Mouse (Mus musculus) limb, embryonic 11.5 days (tissue): ENCODE data around the gene Ptpn7. TPM values are rescaled to one million over a fixed set of nuclear protein-coding genes. Genes with fewer than 3 reads are reported as not detected.
A peak's percentile ranks its signal among the peaks of the same experiment; 100 is the strongest.

ENCODE experiments used
- ATAC-seq: fragments of 200-750 bp; cut with Nextera tagmentation; 2 replicates; pipeline ENCODE4 v1.8.0; 2017; ENCODE audit warnings: low read depth; ENCODE audit not compliant: insufficient number of reproducible peaks, low FRiP score, low TSS enrichment
- DNase-seq: peaks from one replicate; pipeline ENCODE4 v3.0.0-alpha.2; 2015; ENCODE audit warnings: low spot score
- H3K27ac ChIP-seq: fragments of 300-500 bp; sonication (generic); replicated peaks from 2 replicates; pipeline ENCODE4 v1.5.1; 2014; ENCODE audit warnings: low read depth, mild to moderate bottlenecking, low read length
- H3K27me3 ChIP-seq: fragments of 300-500 bp; sonication (generic); 2 replicates; pipeline ENCODE4 v1.6.1; 2014; ENCODE audit warnings: mild to moderate bottlenecking, low read length, mixed read lengths; ENCODE audit not compliant: control insufficient read depth, insufficient read depth
- H3K36me3 ChIP-seq: fragments of 300-500 bp; sonication (generic); 2 replicates; pipeline ENCODE4 v1.6.1; 2014; ENCODE audit warnings: mild to moderate bottlenecking, low read length, moderate library complexity, mixed read lengths; ENCODE audit not compliant: control insufficient read depth, insufficient read depth
- H3K4me1 ChIP-seq: fragments of 300-500 bp; sonication (generic); 2 replicates; pipeline ENCODE4 v1.6.1; 2014; ENCODE audit warnings: low read length, mixed read lengths; ENCODE audit not compliant: control insufficient read depth, insufficient read depth
- H3K4me2 ChIP-seq: fragments of 300-500 bp; sonication (generic); 2 replicates; pipeline ENCODE4 v1.6.1; 2014; ENCODE audit warnings: low read depth, mild to moderate bottlenecking, moderate library complexity; ENCODE audit not compliant: severe bottlenecking
- H3K4me3 ChIP-seq: fragments of 300-500 bp; sonication (generic); 2 replicates; pipeline ENCODE4 v1.5.1; 2014; ENCODE audit warnings: low read depth, low read length
- H3K9ac ChIP-seq: fragments of 300-500 bp; sonication (generic); 2 replicates; pipeline ENCODE4 v1.6.1; 2014; ENCODE audit warnings: mild to moderate bottlenecking, low read length
- H3K9me3 ChIP-seq: fragments of 300-500 bp; sonication (generic); 2 replicates; pipeline ENCODE4 v1.6.1; 2016; ENCODE audit warnings: low read length; ENCODE audit not compliant: control insufficient read depth
- WGBS: fragments of 180-500 bp; shearing (Covaris S2); extraction: QIAGEN DNeasy Blood & Tissue Kit; methylation state at CpG from one replicate; pipeline ENCODE4 v1.1.7; 2014; 5-methylcytosine and 5-hydroxymethylcytosine counted together
- polyA plus RNA-seq: library from polyadenylated mRNA; unstranded; fragments of >200 nt; fragmentation: Nextera tagmentation; extraction: Ambion mirVana; gene quantifications from 2 replicates; pipeline ENCODE4 v1.2.1, GENCODE M21; 2014

The Ptpn7 gene
- 1.3 TPM in 2 replicates for polyA plus RNA-seq

DNA sequence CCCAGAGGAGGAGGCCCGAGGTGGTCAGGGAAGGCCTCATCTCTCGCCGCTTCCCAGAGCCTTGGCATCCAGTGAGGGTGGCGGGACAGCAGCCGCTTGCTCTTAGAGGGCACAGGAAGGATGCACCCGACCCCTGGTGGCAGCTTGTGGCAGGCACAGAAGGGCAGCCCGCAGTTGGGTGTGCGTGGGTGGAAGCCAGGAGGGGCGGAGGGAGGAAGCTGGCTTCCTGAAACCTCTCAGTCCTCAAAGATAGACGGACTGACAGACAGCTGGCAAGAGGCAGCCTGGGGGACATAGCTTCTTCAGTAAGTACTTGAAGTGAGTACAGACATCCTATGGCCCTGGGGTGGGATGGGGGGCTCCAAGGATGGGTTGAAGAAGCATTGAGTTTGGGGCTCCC is at the start of gene Ptpn7:
Gene Ptpn7 (plus strand): TSS at position 228 of the 400 bp plus-strand sequence.
- no peaks in the 10 kb centered on the region for H3K36me3 ChIP-seq
- ATAC-seq (no peak), DNase-seq (no peak)
- H3K9me3 ChIP-seq: no peaks in the 10 kb centered on the region
- no peak within 1 kb of the TSS; the same call in 1 of the 2 replicates for H3K9ac ChIP-seq
- H3K4me3 ChIP-seq: no peak within 1 kb of the TSS
- WGBS: 34% methylated on average over 10 of the region's 10 CpGs
- H3K4me1 ChIP-seq: peaks cover 5% of the 10 kb centered on the region
- no peak within 1 kb of the TSS for H3K27ac ChIP-seq
- H3K27me3 ChIP-seq: 0 out of 2 replicates have a peak, but pooled peaks cover 3% of the 10 kb centered on the region
- no peak within 1 kb of the TSS for H3K4me2 ChIP-seq

DNA sequence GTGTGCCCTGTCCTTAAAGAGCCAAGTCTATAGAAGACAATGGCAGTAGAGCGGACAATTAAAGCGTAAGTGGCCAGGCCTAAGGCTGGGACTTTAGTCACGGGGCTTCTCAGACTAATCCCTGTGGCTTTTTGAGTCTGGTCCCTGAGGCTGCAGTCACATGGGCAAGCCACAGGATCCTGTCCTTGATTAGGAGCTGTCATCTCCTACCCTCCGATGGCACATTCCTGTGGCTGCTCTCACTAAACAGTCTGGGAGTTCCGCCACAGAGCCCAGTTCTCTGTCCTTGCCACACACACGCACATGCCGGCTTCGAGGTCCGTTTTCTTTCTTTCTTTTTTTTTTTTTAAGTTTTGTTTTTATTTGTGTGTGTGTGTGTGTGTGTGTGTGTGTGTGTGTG is 49.0 kb upstream of the Ptpn7 start:
- no peak overlapping the region for H3K9ac ChIP-seq
- ATAC-seq: no peak
- no peak overlapping the region for H3K27ac ChIP-seq
- H3K4me3 ChIP-seq: no peak overlapping the region
- H3K4me1 ChIP-seq: peaks cover 2% of the 10 kb centered on the region
- DNase-seq: no peak
- no peaks in the 10 kb centered on the region for H3K36me3 ChIP-seq
- WGBS: 56% methylated on average over 9 of the region's 9 CpGs
- peaks cover 28% of the 10 kb centered on the region for H3K27me3 ChIP-seq
- H3K9me3 ChIP-seq: no peaks in the 10 kb centered on the region
- H3K4me2 ChIP-seq: no peak overlapping the region

DNA sequence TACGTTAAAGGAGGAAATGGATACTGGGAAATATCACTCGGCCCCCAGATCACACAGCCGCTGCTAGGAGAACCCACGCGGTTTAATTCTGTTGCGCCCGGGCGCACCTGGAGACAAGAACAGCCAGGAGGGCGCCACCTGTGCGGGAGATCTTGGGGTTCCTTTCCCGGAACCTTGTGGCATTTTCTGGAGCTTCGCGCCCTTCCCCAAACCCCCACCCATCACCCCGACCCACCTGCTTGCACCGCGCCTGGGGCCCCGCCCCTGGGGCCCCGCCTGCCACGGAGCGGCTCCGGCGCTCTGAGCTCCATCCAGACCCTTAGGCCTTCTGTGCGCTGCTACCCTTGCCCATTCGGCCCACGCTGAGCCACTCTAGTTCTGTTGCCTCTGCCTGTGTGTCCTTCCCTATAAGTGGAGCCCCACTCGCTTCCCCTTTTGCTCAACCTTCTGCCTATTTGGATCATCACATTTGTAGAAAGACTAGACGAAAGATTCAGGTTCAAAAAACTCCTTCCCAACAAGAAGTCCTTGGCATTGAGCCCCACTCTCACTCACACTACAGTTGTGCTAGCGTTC is 47.1 kb upstream of the Ptpn7 start:
- H3K4me3 ChIP-seq: no peak overlapping the region
- H3K4me2 ChIP-seq: peak overlapping the region; percentile 25; the same call in 1 of the 2 replicates
- H3K4me1 ChIP-seq: peaks cover 2% of the 10 kb centered on the region
- DNase-seq (no peak), ATAC-seq (no peak)
- no peaks in the 10 kb centered on the region for H3K36me3 ChIP-seq
- no peak overlapping the region for H3K9ac ChIP-seq
- WGBS: 9% methylated on average over 25 of the region's 28 CpGs
- H3K27ac ChIP-seq: no peak overlapping the region
- no peaks in the 10 kb centered on the region for H3K9me3 ChIP-seq
- H3K27me3 ChIP-seq: peaks cover 28% of the 10 kb centered on the region

DNA sequence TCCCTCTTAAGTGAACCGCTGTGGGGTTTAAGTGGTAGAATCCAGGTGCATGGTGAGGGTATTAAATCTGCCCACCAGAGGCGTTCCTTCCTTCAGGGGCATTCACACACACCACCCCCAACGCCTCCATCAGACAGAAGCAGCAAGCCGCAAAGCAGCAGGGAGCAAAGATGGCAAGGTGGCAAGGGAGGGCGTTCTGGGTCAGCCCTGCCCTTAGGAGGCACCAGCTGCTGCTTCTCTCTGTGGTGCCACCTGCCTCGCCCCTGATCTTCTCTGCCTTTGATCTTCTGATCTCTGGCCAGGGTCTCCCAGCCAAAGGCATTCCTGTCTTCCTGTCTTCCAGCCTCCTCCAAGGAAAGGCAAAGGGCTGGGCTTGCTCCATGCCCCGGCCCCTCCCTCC is 46.5 kb upstream of the Ptpn7 start:
- no peak overlapping the region for H3K4me3 ChIP-seq
- H3K9ac ChIP-seq: no peak overlapping the region
- no peaks in the 10 kb centered on the region for H3K9me3 ChIP-seq
- H3K36me3 ChIP-seq: no peaks in the 10 kb centered on the region
- H3K4me1 ChIP-seq: peaks cover 2% of the 10 kb centered on the region
- no peak overlapping the region for H3K27ac ChIP-seq
- peaks cover 28% of the 10 kb centered on the region for H3K27me3 ChIP-seq
- no peak overlapping the region for H3K4me2 ChIP-seq
- WGBS: 18% methylated on average over 7 of the region's 7 CpGs
- DNase-seq (no peak), ATAC-seq (no peak)

DNA sequence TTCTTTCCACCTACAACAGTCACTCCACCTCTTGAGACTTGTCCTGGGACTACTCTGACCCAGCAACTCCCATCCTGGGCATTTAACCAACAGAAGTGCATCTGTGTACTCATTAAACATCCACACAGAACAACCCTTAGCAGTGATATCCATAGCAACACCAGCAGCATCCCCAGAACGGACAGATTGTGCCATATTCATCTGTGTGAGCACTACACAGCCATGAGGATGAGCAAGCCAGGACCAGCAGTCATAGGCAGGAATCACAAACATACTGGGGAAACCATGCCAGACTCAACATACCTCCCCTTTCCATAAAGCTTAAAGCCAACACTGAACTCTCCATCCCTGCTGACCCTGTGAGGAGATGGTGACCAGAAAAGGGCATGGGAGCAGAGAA is 45.1 kb upstream of the Ptpn7 start:
- H3K27ac ChIP-seq: no peak overlapping the region
- no peak overlapping the region for H3K4me3 ChIP-seq
- peaks cover 28% of the 10 kb centered on the region for H3K27me3 ChIP-seq
- no peaks in the 10 kb centered on the region for H3K36me3 ChIP-seq
- DNase-seq (no peak), ATAC-seq (no peak)
- WGBS: 81% methylated on average over 1 of the region's 1 CpGs
- no peaks in the 10 kb centered on the region for H3K9me3 ChIP-seq
- H3K4me1 ChIP-seq: peaks cover 2% of the 10 kb centered on the region
- no peak overlapping the region for H3K4me2 ChIP-seq
- H3K9ac ChIP-seq: no peak overlapping the region

DNA sequence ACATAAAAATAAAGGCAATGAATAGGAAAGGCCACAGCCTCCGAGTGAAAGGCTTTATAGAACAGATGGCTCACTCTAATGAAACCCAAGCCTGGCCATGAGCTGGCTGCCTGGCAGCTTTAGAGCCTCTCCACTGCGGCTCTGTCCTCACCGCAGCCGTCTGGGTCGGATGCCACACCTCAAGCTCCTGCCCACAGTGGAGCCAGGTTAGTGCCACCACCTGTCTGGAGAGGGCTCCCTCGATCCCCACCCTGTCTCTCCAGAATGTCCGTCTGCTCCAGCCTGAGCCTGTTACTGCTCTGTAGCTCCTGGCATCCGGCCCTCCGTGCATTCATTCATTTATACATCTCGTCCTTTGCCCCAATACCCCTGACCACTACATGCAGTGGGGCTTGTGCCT is 42.9 kb upstream of the Ptpn7 start:
- no peaks in the 10 kb centered on the region for H3K36me3 ChIP-seq
- DNase-seq (no peak), ATAC-seq (no peak)
- no peak overlapping the region for H3K9ac ChIP-seq
- no peaks in the 10 kb centered on the region for H3K9me3 ChIP-seq
- H3K4me2 ChIP-seq: no peak overlapping the region
- WGBS: 78% methylated on average over 10 of the region's 10 CpGs
- H3K27ac ChIP-seq: no peak overlapping the region
- peaks cover 2% of the 10 kb centered on the region; the same call in 1 of the 2 replicates for H3K4me1 ChIP-seq
- H3K4me3 ChIP-seq: no peak overlapping the region
- H3K27me3 ChIP-seq: peaks cover 19% of the 10 kb centered on the region

DNA sequence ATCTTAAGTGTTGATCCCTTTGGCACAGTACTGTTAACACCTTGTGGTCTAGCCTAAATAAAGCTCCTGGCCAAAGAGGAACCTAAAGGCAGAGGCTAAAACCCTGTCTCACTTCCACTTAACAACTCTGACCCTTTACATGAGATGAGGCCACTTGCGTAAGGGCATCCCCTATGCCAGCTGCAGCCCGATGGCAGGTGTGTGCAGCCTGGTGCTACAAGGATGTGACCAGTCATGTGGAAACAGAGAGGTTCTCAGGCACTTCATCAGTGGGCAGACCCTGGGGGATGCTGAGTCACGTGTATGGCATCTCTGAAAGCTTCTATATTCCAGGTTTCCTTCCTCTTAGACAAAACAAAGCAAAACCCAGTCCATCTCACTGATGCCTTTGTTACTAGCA is 41.6 kb upstream of the Ptpn7 start:
- Histone ChIP-seq H3K27ac (no peak overlapping the region), H3K36me3 (no peaks in the 10 kb centered on the region), H3K9ac (no peak overlapping the region), H3K9me3 (no peaks in the 10 kb centered on the region), H3K4me1 (no peaks in the 10 kb centered on the region), H3K27me3 (peaks cover 8% of the 10 kb centered on the region), H3K4me2 (no peak overlapping the region), H3K4me3 (no peak overlapping the region)
- WGBS: 76% methylated on average over 3 of the region's 3 CpGs
- DNase-seq (no peak), ATAC-seq (no peak)

DNA sequence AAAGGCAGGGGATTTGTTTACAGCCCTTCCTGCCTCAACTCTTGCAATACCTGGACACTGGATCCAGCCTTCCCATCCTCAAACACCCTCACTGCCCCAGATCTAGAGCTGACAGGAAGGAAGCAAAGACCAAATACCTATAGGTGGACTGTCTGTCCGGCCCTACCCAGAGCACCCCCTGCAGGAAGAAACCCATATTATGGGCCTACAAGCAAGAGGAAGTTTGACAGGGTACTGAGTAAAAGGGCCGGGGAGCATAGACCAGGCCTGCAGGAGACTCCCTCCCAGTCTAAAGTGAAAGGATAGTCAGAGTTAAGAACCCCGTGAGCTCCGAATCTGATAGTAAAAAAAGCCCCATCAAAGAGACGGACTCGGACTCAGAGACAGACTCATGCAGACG is 37.8 kb upstream of the Ptpn7 start:
- WGBS: 66% methylated on average over 7 of the region's 7 CpGs
- Histone ChIP-seq H3K27me3 (no peaks in the 10 kb centered on the region), H3K4me3 (no peak overlapping the region), H3K4me2 (no peak overlapping the region), H3K9me3 (no peaks in the 10 kb centered on the region), H3K9ac (no peak overlapping the region), H3K36me3 (no peaks in the 10 kb centered on the region), H3K27ac (no peak overlapping the region), H3K4me1 (no peaks in the 10 kb centered on the region)
- ATAC-seq (no peak), DNase-seq (no peak)

DNA sequence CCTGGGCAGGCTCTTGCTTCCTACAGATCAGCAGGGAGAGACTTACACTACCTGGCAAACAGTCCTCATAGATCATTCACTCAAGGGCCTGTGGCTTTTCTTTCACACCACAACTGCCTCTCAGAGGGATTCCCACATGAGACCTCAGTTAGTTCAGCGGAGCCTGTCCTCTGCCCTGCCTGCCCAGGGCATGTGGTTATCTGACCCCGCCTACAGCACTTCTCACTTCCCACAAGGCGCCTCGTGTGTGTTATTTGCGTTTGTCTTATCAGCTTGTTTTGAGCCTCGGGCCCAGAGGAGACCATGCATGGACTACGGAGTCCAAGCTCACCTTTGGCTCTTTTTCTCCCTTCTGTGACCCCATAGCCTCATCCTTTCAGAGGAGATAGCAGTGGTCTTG is 37.3 kb upstream of the Ptpn7 start:
- no peak overlapping the region for H3K4me3 ChIP-seq

More for the DNA sequence above, 37.3 kb upstream of the Ptpn7 start:
- no peaks in the 10 kb centered on the region; the same call in 1 of the 2 replicates for H3K27me3 ChIP-seq
- ATAC-seq (no peak), DNase-seq (no peak)
- no peak overlapping the region for H3K9ac ChIP-seq
- no peak overlapping the region for H3K27ac ChIP-seq
- no peaks in the 10 kb centered on the region for H3K4me1 ChIP-seq
- no peaks in the 10 kb centered on the region for H3K36me3 ChIP-seq
- WGBS: 38% methylated on average over 7 of the region's 7 CpGs
- no peak overlapping the region for H3K4me2 ChIP-seq
- H3K9me3 ChIP-seq: no peaks in the 10 kb centered on the region
